Mouse (Mus musculus) adrenal gland, postnatal 4 days (tissue): ENCODE results near the gene Cfdp1. TPM values are rescaled to one million over a fixed set of nuclear protein-coding genes. Genes with fewer than 3 reads are reported as not detected.

Experiments
- DNase-seq, 2 experiments: peaks; one replicate each; pipeline ENCODE4 v3.0.0; 2021 to 2022; ENCODE audit warnings: low spot score in 2 of 2, mixed read lengths in 2 of 2
- long read RNA-seq, 2 experiments: library from polyadenylated mRNA; stranded (forward); transcript quantifications; one replicate each; pipeline ENCODE4 v2.0.0; 2021
- total RNA-seq, 2 experiments: library from RNA; stranded (reverse); gene quantifications; 2 replicates each; pipeline ENCODE4 v1.2.3; 2021

The Cfdp1 gene
- 10 to 100 TPM; 84.4 to 100.0 TPM for total RNA-seq
- long read RNA-seq, experiment 1, transcript Cfdp1-201 (7 exons, 1,178 nt) = major isoform, 106 of 160 reads
- long read RNA-seq, experiment 1, partial matches to known transcripts = 39 of 160 reads
- long read RNA-seq, experiment 1, other reads (novel, unspliced or antisense) = 15 of 160 reads
- long read RNA-seq, experiment 2, transcript Cfdp1-201 (7 exons, 1,178 nt) = major isoform, 144 of 173 reads
- long read RNA-seq, experiment 2, partial matches to known transcripts = 19 of 173 reads
- long read RNA-seq, experiment 2, other reads (novel, unspliced or antisense) = 10 of 173 reads

DNA sequence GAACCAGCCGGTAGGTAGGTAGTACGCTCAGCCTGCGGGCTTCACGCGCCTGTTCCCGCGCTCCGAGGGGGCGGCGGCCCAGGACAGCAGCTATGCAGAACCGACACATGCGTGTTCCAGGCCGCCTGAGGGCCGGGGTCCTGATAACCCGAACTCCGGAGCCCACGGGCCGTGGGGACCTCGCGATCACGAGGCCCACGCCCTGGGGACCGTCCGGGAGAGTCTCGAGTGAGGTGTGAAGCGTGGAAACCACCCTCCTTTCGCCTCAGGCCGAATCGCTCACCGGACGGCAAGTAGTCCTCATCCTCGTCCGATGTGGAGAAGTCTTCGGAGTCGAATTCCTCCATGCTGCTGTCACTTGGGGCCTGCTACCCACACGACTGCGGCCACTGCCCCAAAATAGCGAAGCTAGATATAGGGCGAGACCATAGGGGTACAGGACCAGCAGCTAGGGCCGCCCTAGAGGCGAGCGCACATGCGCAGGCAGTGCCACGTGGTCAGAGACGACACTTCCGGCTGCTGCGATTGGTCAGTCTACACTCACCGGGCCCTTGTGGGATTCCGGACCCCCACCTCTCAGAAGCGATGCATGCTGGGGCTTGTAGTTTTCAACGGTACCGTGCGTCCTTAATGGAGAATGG lies at the start of gene Cfdp1:
Gene Cfdp1 (minus strand): TSS at position 431 of the 641 bp plus-strand sequence.
- peak; percentile 88 to 90 for DNase-seq

- no peak for DNase-seq
These were observed 48.0 kb upstream of the Cfdp1 start for GRCm38 (mm10) chr8:111902080-111902479.

- DNase-seq = no peak
These were observed 44.5 kb upstream of the Cfdp1 start for GRCm38 (mm10) chr8:111898586-111898985.

DNA sequence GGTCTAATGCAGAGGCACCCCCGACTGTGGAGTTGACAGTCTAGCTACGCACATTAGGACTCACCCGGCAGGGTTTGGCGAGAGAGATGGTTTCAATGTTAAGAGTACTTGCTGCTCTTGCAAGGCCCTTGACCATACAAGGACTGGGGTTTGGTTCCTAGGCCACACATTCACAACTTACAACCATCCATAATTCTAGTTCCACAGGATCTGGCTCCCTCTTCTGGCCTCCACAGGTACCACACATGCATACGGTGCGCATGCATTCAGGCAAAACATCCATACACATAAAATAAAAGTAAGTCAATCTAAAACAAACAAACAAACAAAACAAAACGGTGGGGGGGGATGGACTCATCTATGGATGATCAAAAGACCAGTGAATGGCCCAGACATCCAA lies 40.9 kb upstream of the Cfdp1 start:
- no peak for DNase-seq

GRCm38 (mm10) chr8:111892615-111893014 lies 38.5 kb upstream of the Cfdp1 start:
- no peak for DNase-seq

DNA sequence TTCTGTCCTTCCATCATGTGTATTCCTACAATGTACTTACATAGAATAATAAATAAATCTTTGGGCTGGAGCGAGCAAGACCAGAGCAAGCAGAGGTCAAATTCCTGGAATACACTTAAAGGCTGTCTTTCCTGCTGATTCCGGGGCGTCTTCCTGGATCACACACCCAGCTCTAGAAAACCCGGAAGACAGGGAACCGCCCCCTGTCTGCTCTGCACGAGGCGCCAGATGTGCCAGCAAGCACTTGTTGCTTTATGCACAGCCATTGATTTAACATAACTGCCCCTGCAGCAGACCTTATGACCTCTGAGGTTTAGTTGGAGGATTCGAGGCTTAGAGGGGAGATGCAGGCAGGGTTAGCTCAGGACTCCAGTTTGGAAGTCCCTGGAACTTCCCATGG lies 37.9 kb upstream of the Cfdp1 start:
- no peak for DNase-seq

DNA sequence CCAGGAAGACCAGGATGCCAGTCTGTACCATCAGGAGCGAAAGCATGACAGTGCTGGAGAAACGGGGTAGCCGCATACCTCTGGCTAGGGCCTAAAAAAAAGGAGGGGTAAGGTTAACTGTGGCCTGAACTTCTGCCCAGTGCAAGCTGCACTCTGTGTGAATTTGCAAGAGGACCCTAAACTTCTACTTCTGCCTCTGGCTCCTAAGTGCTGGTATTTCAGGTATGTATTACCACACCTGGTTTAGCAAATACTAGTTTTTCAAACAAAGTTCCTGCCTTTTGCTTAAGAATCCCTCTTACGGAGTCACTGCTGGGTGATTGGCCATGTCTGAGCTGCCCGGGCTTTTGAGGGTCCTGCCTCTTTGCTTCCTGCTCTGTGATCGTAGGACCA lies 36.8 kb upstream of the Cfdp1 start:
- no peak for DNase-seq

DNA sequence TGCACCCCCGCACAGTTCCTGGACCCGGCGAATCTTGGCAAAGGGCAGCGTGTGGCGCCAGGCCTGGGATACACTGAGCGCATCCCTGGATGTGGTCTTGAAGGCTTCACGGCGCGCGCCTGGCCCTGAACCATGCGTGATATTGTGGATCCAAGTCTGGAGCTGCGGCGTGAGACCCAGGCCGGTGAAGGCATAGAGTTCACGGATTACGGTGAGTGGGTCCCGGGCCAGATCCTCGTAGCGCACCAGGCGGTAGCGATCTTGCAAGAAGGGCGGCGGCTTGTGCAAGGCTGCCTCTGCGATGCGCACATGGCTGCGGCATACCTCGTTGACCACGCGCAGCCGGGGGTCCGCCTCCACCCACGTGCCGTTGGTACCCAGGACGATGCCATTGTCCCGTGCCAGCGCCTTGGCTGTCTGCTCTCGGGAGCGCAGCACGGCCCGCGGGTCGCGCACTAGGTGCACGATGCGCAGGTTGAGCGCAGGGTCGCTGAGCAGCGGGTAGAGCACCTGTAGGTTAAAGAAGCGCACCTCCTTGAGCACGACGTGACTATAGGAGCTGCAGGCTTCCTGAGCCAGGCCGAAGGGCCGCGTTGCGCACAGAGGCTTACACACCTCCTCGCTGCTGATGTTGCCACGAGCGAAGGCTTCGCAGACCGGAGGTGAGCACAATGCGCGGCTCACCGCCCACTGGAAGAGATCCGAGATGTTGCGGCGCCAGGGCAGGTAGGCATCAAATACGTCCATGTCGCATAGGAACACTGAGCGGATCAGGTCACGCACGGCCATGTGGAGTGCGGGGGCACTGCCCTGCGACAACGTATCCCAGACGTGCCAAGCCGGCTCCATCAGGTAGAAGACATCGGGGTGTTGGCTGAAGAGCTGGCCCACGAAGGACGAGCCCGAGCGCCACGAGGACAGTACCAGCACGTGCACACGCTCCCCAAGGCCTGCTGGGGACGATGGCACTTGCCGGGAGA lies 36.1 kb upstream of the Cfdp1 start:
- no peak for DNase-seq

DNA sequence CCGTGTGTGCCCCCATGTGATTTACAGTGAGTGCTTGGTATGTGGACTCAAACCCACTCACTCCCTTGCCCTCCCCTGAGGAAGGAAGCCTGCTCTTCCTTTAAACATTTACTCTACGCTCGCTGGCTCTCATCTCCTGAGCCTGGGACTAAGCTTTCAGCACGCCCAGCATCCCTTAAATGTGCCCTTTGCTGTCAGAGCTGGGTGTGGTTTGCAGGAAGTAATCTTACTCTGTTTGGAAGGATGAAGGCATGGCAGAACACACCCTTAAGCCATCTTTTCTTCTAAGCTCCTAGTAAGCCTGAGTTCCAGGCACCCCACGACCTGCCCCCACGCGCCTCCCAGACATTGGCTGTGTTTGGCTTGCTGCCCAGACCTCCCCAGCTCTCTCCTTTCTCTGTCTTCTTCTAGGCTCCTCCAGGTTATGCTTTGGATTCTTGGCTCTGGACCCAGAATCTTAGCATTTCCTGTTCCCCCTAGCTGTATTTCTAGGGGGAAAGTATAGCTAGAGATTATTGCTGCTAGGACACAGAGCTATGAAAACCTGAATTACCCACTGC lies 34.1 kb upstream of the Cfdp1 start:
- DNase-seq = no peak

- DNase-seq = no peak
These were observed 33.4 kb upstream of the Cfdp1 start for GRCm38 (mm10) chr8:111887479-111887878.

- DNase-seq = no peak
These were observed 29.5 kb upstream of the Cfdp1 start for GRCm38 (mm10) chr8:111883615-111884014.

- no peak for DNase-seq
These were observed 27.5 kb upstream of the Cfdp1 start for GRCm38 (mm10) chr8:111881591-111881990.

DNA sequence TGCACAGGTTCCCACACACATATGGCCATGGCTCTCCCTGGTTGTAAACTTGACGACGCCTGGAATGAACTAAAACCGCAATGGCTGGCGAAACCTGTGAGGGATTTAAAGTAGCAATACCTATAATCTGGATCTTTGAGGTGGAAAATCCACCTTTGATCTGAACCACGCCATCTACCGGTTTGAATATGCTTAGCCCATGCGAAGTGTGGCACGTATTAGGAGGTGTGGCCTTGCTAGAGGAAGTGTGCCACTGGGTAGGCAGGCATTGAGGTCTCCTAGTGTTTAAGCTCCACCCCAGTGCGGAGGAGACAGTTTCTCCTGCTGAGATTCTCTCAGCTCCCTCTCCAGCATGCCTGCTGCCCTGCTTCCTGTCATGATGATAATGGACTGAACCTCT lies 23.6 kb upstream of the Cfdp1 start:
- DNase-seq = no peak

DNA sequence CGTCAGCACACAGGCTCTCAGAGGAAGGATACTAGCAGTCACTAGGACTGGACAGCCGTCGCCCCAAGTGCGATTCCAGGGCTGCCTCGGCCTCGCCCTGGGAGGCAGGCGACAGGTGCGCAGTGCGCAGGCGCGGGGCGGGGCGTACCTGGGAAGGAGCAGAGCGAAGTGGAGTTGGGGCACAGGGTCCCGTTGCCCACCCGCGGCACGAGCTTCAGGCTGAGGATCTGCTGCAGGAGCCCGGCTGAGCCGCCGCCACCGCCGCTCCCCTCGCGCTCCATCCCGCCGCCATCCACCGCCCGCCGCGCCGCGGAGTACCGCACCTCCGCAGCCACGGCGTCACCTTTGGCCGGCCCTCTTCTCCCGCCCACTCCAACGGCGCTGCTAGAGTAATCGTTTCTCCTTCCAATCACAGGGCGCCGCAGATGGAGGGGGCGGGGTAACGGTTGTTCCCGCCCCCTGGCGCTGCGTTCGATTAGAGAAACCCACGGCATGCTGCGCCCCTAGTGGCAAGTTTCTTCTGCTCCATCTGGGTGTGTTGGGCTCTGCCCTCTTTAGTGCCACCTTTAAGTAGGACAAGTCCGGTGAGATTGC lies 22.4 kb upstream of the Cfdp1 start, which contains the start of gene Tmem170:
Gene Tmem170 (minus strand): TSS at position 396 of the 594 bp plus-strand sequence.
- peak; percentile 85 to 95 for DNase-seq

DNA sequence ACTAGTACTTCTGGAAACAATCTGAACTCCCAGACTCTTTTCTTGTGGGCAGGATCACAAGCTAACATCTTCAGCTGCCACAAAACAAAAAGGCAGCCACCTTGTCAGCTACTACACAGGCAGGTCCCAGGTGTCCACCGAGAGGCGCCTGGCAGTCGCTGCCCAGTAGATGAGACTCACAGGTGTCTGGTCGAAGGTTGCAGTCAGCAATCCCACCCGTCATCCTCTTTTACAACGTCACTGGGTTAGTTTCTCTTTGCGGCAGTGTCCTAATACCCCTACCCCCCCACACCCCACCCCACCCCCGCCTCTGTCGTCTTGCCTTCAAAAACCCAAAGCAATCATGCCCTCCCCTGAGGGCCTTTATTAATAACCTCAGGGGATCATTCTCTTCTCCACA lies 21.7 kb upstream of the Cfdp1 start:
- no peak for DNase-seq

- no peak for DNase-seq
These were observed 17.2 kb upstream of the Cfdp1 start for GRCm38 (mm10) chr8:111871278-111871677.

DNA sequence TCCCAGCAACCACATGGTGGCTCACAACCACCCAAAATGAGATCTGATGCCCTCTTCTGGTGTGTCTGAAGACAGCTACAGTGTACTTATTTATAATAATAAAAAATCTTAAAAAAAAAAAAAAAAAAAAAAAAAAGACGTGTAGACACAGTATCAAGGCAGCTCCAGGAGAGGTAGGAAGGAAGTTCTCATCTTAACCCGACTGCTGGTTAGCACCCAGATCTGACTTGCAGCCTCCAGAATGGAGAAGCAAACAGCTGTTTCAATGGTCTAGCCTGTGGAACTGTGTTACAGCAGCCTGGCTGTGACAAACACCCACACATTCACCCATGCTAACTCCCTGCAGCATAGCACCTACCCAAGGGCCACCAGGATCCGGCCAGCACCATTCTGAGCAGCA lies 16.3 kb upstream of the Cfdp1 start:
- DNase-seq = no peak

DNA sequence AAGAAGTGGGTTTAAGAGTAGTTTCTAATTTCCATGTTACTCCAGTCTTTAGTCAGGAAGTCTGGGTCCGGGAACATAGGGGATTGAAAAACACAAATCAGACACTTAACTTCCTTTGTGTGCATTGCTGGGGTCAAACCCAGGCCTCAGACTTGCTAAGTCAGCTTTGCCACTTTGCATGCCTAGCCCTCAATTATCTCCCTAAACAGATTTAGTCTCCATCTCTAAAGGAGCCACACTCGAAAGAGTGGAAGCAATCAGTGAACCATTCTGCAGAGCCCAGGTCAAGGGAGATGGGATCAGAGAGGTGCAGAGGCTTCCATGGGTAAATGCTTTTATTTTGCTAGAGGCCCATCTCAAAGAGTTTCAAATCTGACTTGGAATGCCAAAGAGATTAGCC lies 14.6 kb upstream of the Cfdp1 start:
- DNase-seq = no peak

DNA sequence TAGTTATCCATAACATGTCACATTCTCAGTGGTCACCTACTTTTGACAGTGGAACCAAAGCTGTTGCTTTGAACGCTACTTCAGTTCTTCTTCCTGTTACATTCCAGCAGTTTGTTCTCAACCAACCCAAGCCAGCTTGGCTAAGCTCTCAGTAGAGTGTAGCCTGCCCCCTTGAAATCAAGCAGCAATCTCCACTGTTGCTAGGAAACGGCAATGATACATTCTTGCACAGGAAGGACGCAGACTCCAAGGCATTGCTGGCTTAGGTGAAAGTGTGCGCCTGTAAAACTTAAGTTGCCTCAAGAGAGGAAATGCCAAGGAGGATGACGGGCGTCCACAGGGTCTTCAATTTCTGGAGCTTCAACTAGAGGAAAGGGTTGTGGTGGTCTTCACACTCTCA lies 11.8 kb upstream of the Cfdp1 start:
- no peak for DNase-seq

DNA sequence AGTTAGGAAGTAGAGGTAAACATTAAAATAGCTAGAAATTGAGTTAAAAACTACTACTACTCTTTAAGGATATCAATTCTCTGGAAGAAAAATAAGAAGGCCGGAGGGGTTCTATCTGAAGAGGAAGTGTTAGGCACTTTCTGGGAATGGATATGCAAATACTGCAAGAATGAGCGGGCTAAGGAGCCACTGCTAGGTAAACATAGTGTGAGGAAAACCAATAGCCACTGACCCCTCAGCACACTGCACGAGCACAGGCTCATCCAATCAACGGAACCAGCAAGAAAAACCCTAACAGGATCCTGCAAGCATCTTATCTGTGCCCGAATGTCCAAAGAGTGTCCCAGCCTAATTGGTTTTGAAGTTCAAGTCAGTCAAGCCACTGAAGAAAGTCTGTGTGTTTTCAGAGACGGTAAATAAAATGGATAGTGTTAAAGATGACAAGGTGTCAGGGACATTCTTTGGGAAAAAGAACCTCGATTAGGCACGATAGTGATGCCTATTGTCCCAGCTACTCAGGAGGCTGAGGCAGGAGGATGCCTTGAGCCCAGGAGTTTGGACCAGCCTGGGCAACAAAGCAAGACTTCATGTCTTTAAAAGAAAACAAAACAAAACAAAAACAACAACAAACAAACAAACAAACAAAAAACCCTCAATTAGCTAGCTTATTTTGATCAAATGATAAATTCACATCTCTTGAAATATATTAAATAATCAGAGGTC lies 11.2 kb upstream of the Cfdp1 start:
- no peak for DNase-seq
